Mouse (Mus musculus): Measurements from ENCODE around the gene Polr2l. TPM values are rescaled to one million over a fixed set of nuclear protein-coding genes. Genes with fewer than 3 reads are reported as not detected.

Gene Polr2l
- polyA plus RNA-seq, 1 experiment from 2014 or later, result 76.1 TPM

- H3K36me3 ChIP-seq, result peaks cover 50% of the 10 kb centered on the region
- 77% methylated on average over 7 of the region's 7 CpGs for WGBS (ENCODE audit: insufficient replicate concordance)
- peak overlapping the region; percentile 45 for H3K27ac ChIP-seq
- H3K4me3 ChIP-seq, result no peak overlapping the region
- peaks cover 43% of the 10 kb centered on the region for H3K4me1 ChIP-seq
- H3K27me3 ChIP-seq (replicated peaks), result no peaks in the 10 kb centered on the region
- no peak overlapping the region for H3K4me2 ChIP-seq
- H3K9ac ChIP-seq, result no peak overlapping the region
- ATAC-seq, result no peak
- H3K9me3 ChIP-seq (replicated peaks), result no peaks in the 10 kb centered on the region
Observed at GRCm38 (mm10) chr7:141501820-141502555, 27.1 kb upstream of the Polr2l start.

GRCm38 (mm10) chr7:141497600-141497999 lies 22.7 kb upstream of the Polr2l start:
- no peak for ATAC-seq
- no peak overlapping the region for H3K4me3 ChIP-seq
- peaks cover 65% of the 10 kb centered on the region for H3K36me3 ChIP-seq
- 90% methylated on average over 3 of the region's 3 CpGs for WGBS (ENCODE audit: insufficient replicate concordance)
- no peak overlapping the region for H3K4me2 ChIP-seq
- H3K27me3 ChIP-seq (replicated peaks), result no peaks in the 10 kb centered on the region
- H3K4me1 ChIP-seq, result peaks cover 9% of the 10 kb centered on the region
- H3K27ac ChIP-seq, result no peak overlapping the region
- no peaks in the 10 kb centered on the region for H3K9me3 ChIP-seq (replicated peaks)
- no peak overlapping the region for H3K9ac ChIP-seq

- Histone ChIP-seq H3K36me3 (peaks cover 72% of the 10 kb centered on the region), H3K9me3 (replicated peaks) (no peaks in the 10 kb centered on the region), H3K4me3 (no peak overlapping the region), H3K27me3 (replicated peaks) (no peaks in the 10 kb centered on the region), H3K9ac (no peak overlapping the region), H3K4me1 (peaks cover 9% of the 10 kb centered on the region), H3K4me2 (no peak overlapping the region), H3K27ac (no peak overlapping the region)
- ATAC-seq, result no peak
- WGBS (ENCODE audit: insufficient replicate concordance), result 83% methylated on average over 4 of the region's 4 CpGs
Observed at GRCm38 (mm10) chr7:141495940-141496339, 21.0 kb upstream of the Polr2l start.

DNA sequence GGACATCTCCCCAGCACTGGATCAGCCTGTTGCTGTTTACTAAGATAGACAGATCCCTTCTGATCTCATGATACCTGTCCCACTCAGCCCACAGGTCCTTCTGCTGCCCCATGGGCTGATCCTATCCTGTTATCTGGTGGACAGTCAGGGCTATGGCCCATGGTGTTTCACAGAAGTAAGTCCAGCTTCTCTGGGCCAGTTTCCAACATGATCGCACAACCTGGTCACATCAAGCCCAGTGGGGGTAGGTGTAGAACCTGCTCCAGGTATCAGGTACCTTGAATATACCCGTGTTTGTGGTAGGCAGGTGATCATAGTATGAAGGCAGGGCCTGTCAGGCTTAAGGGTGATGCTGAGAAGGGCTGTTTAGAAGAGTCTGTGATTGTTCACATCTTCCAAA lies 20.4 kb upstream of the Polr2l start:
- H3K4me3 ChIP-seq, result no peak overlapping the region
- H3K4me2 ChIP-seq, result no peak overlapping the region
- H3K4me1 ChIP-seq, result peaks cover 11% of the 10 kb centered on the region
- H3K27me3 ChIP-seq (replicated peaks), result no peaks in the 10 kb centered on the region
- WGBS (ENCODE audit: insufficient replicate concordance), result 77% methylated on average over 2 of the region's 2 CpGs
- no peak overlapping the region for H3K9ac ChIP-seq
- ATAC-seq, result no peak
- no peak overlapping the region for H3K27ac ChIP-seq
- H3K36me3 ChIP-seq, result peaks cover 70% of the 10 kb centered on the region
- no peaks in the 10 kb centered on the region for H3K9me3 ChIP-seq (replicated peaks)

DNA sequence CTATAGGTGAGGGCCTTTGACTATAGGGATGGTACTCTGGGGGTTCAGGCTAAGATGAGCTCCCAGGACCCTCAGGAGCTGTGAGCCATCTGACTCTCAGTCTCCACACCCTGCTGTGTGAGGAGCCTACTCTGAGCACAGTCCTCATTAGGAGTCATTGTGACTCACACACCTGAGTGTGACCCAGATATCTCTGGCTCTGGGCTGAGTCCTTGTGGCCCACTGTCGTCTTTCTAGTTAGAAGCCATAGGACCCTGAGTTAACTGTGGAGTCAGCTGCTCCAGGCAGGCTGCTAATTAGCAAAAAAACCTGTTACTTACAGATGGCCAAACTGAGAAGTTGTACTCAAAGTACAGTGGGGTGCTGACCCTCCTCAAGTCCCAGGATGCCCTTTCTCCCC lies 18.8 kb upstream of the Polr2l start:
- peaks cover 64% of the 10 kb centered on the region for H3K36me3 ChIP-seq
- H3K27me3 ChIP-seq (replicated peaks), result no peaks in the 10 kb centered on the region
- no peak overlapping the region for H3K4me3 ChIP-seq
- no peak overlapping the region for H3K4me2 ChIP-seq
- H3K9ac ChIP-seq, result no peak overlapping the region
- H3K9me3 ChIP-seq (replicated peaks), result no peaks in the 10 kb centered on the region
- peaks cover 11% of the 10 kb centered on the region for H3K4me1 ChIP-seq
- WGBS (ENCODE audit: insufficient replicate concordance), result 64% methylated on average over 1 of the region's 1 CpGs
- ATAC-seq, result no peak
- H3K27ac ChIP-seq, result no peak overlapping the region

DNA sequence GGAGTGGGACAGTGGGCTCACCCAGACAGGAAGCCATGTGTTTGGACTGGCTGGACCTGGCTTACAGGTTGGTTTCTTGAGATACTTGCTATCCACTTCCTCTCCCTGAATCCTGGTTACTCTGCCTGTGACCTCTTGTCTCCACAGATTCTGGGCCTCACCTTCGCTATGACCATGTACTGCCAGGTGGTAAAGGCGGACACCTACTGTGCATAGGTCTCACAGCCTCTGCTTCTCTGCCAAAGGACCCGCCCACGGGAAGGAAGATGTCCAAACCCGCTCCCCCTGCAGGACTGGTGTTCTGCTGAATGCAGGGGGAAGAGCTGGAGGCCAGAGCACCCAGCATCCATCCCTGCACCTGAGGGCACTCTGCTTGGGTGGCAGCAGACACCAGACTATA lies 17.8 kb upstream of the Polr2l start:
- Histone ChIP-seq H3K27ac (no peak overlapping the region), H3K9ac (no peak overlapping the region), H3K4me3 (no peak overlapping the region), H3K27me3 (replicated peaks) (no peaks in the 10 kb centered on the region), H3K4me1 (peaks cover 11% of the 10 kb centered on the region), H3K9me3 (replicated peaks) (no peaks in the 10 kb centered on the region), H3K36me3 (peaks cover 67% of the 10 kb centered on the region), H3K4me2 (no peak overlapping the region)
- 88% methylated on average over 5 of the region's 5 CpGs for WGBS (ENCODE audit: insufficient replicate concordance)
- ATAC-seq, result no peak

DNA sequence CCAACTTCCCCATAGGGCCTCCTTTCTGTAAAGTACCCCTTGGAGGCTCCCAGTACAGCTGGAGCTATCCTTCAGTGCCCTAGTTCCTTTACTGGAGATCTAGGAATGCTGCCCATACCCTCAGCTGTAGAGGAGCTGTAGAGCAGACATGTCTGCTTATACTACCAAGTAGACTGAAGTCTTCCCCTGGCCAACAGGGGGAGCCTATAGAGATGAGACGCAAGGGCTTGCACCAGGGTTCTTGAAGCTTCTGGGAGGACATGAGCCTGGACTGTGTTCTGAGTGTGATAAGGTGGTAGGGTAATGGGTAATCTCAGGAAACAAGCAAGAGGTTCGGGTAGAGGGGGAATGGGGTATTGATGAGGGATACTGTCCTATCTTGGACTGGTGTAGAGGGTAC lies 16.2 kb upstream of the Polr2l start:
- H3K27ac ChIP-seq, result no peak overlapping the region
- H3K4me3 ChIP-seq, result no peak overlapping the region
- H3K9ac ChIP-seq, result no peak overlapping the region
- peaks cover 11% of the 10 kb centered on the region for H3K4me1 ChIP-seq
- peaks cover 69% of the 10 kb centered on the region for H3K36me3 ChIP-seq
- H3K4me2 ChIP-seq, result no peak overlapping the region
- WGBS (ENCODE audit: insufficient replicate concordance), result 42% methylated on average over 2 of the region's 2 CpGs
- no peaks in the 10 kb centered on the region for H3K9me3 ChIP-seq (replicated peaks)
- ATAC-seq, result peak; percentile 74
- H3K27me3 ChIP-seq (replicated peaks), result no peaks in the 10 kb centered on the region

DNA sequence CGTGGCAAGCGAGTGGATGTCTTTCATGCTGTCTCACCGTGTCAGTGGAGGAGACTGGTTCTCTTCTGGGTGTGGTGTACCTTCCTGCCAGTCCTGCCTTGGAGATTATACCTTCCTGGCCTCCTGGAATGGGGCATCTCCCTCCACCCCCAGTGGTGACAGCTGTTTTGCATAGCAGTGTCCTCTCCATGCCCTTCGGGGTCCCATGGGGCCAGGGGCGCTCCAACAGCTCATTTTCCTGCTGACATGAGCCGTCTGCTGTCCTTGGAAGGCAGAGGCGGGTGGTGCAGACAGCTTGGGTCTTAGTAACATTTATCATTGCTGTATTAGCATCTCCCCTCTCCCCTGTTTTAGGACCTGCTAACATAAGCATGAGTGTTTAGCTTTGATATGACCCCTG lies 12.2 kb upstream of the Polr2l start:
- H3K27me3 ChIP-seq (replicated peaks), result peaks cover 17% of the 10 kb centered on the region
- H3K4me3 ChIP-seq, result no peak overlapping the region
- peaks cover 47% of the 10 kb centered on the region for H3K36me3 ChIP-seq
- H3K27ac ChIP-seq, result no peak overlapping the region
- no peak overlapping the region for H3K4me2 ChIP-seq
- ATAC-seq, result no peak
- 76% methylated on average over 7 of the region's 7 CpGs for WGBS (ENCODE audit: insufficient replicate concordance)
- H3K9ac ChIP-seq, result no peak overlapping the region
- no peaks in the 10 kb centered on the region for H3K9me3 ChIP-seq (replicated peaks)
- H3K4me1 ChIP-seq, result peaks cover 20% of the 10 kb centered on the region

DNA sequence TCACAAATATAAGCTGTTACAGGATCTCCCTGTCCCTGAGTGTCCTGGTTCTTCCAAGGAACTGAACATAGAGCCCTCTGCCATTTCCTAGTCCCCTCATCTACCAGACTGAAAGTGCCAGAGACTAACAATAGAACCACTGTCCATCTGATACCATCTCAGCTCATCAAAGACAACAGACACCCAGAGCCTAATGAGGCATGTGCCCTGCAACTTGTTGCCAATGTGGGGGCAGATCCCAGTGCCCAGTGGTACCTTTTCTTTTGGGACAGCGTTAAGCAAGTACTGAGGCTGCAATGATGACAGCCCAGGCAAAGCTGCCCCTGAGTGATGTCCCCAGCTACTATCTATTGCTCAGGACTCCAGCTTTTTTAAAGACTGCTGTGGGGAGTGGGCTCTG lies 11.3 kb upstream of the Polr2l start:
- no peak overlapping the region for H3K4me3 ChIP-seq
- no peaks in the 10 kb centered on the region for H3K9me3 ChIP-seq (replicated peaks)
- peaks cover 38% of the 10 kb centered on the region for H3K36me3 ChIP-seq
- H3K9ac ChIP-seq, result no peak overlapping the region
- H3K4me2 ChIP-seq, result no peak overlapping the region
- ATAC-seq, result no peak
- no peak overlapping the region for H3K27ac ChIP-seq
- H3K27me3 ChIP-seq (replicated peaks), result peaks cover 26% of the 10 kb centered on the region
- peaks cover 23% of the 10 kb centered on the region for H3K4me1 ChIP-seq
- 83% methylated on average over 1 of the region's 1 CpGs for WGBS (ENCODE audit: insufficient replicate concordance)

- H3K27me3 ChIP-seq (replicated peaks), result peaks cover 31% of the 10 kb centered on the region
- H3K9me3 ChIP-seq (replicated peaks), result no peaks in the 10 kb centered on the region
- H3K9ac ChIP-seq, result no peak overlapping the region
- H3K27ac ChIP-seq, result no peak overlapping the region
- no peak overlapping the region for H3K4me3 ChIP-seq
- no peak overlapping the region for H3K4me2 ChIP-seq
- WGBS (ENCODE audit: insufficient replicate concordance), result 83% methylated on average over 2 of the region's 2 CpGs
- H3K4me1 ChIP-seq, result peaks cover 24% of the 10 kb centered on the region
- no peak for ATAC-seq
- peaks cover 35% of the 10 kb centered on the region for H3K36me3 ChIP-seq
Observed at GRCm38 (mm10) chr7:141485606-141486005, 10.7 kb upstream of the Polr2l start.

DNA sequence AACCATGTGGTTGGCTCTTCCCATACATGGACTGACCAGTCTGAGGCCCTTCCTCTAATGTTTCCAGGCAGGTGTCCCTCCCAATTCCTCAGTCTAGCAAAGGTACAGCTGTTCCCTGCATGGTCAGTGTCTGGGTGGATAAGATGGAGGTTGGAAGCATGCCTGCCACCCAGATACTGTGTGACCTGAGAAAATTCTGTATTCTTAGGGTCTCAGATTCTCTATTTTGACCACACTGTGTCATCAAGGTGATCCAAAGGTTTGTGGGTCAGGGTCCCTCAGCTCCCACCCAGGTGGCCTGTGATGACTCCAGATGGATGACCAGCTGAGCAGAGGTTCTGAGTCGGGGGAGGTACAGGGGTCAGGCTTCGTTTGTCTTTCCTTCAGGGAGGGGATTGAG lies 10.3 kb upstream of the Polr2l start:
- Histone ChIP-seq H3K4me3 (no peak overlapping the region), H3K9me3 (replicated peaks) (no peaks in the 10 kb centered on the region), H3K4me1 (peaks cover 28% of the 10 kb centered on the region), H3K36me3 (peaks cover 34% of the 10 kb centered on the region), H3K27me3 (replicated peaks) (peaks cover 31% of the 10 kb centered on the region), H3K27ac (no peak overlapping the region), H3K9ac (no peak overlapping the region), H3K4me2 (no peak overlapping the region)
- ATAC-seq, result no peak
- WGBS (ENCODE audit: insufficient replicate concordance), result 78% methylated on average over 2 of the region's 2 CpGs

DNA sequence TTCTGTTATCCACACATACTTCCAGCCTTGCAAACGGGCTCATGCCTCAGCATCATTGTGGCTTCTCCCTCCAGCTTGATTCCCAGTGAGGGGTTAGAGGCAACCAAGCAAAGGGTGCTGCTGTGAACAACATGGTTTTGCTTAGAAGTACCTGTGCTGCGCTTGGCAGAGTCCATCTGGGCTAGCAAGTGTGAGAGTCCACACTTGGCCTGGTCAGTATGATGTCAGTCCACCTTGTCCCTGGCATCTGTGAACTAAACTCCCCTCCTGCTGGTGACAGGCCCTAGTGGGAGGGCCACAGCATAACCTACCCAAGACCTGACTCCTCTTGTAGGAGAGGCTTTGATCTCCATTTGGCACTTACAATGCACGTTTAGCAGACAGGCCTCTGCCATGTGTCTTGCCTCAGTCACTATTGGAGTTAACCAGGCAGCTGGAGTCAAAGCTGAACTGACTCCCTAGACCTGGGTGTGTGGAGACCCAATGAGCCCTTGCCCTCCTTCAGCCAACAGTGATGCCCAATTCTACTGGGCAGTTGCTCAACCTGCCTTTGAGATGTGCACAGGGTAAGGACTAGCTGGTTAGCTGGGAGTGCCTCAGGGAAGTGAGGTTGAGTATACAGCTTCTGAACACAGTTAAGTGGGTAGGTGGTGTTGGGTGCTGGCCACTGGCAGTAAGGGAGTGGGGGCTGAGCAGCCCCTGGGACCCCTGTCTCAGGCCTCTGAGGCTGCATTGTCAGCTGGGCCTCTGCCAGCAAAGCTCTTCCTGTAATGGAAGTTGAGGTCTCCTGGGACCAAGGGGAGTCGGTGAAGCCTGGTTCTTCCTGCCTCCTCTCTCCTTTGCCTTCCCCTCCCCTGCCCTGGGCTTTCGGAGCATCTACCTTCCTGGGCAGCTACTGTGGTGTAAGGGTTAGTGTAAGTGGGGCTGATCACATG lies 9.5 kb upstream of the Polr2l start:
- Histone ChIP-seq H3K4me1 (peaks cover 30% of the 10 kb centered on the region), H3K4me2 (no peak overlapping the region), H3K27me3 (replicated peaks) (peaks cover 31% of the 10 kb centered on the region), H3K9ac (no peak overlapping the region), H3K4me3 (no peak overlapping the region), H3K9me3 (replicated peaks) (no peaks in the 10 kb centered on the region), H3K36me3 (peaks cover 28% of the 10 kb centered on the region), H3K27ac (no peak overlapping the region)
- ATAC-seq, result no peak
- WGBS (ENCODE audit: insufficient replicate concordance), result 73% methylated on average over 5 of the region's 5 CpGs

All from liver, embryonic 12.5 days (tissue).